Mouse (Mus musculus) intestine, embryonic 16.5 days (tissue): ENCODE results near the gene Nav3. TPM values are rescaled to one million over a fixed set of nuclear protein-coding genes. Genes with fewer than 3 reads are reported as not detected.

Experiments used
- ATAC-seq: fragments of 200-750 bp; cut with Nextera tagmentation; 2 replicates; pipeline ENCODE4 v1.8.0; 2017; ENCODE audit warnings: moderate TSS enrichment, moderate library complexity
- H3K27ac ChIP-seq: fragments of 300-500 bp; sonication (generic); 2 replicates; pipeline ENCODE4 v1.5.1; 2014; ENCODE audit warnings: mild to moderate bottlenecking, low read length
- H3K27me3 ChIP-seq: fragments of 300-500 bp; sonication (generic); replicated peaks from 2 replicates; pipeline ENCODE4 v1.6.1; 2014; ENCODE audit warnings: low read length, control low read depth, mixed read lengths; ENCODE audit not compliant: control insufficient read depth, insufficient read depth
- H3K36me3 ChIP-seq: fragments of 300-500 bp; sonication (generic); 2 replicates; pipeline ENCODE4 v1.6.1; 2014; ENCODE audit warnings: low read length, control low read depth; ENCODE audit not compliant: control insufficient read depth, insufficient read depth
- H3K4me1 ChIP-seq: fragments of 300-500 bp; sonication (generic); 2 replicates; pipeline ENCODE4 v1.6.1; 2014; ENCODE audit warnings: low read length, control low read depth, mixed read lengths; ENCODE audit not compliant: control insufficient read depth, insufficient read depth
- H3K4me2 ChIP-seq: fragments of 300-500 bp; sonication (generic); 2 replicates; pipeline ENCODE4 v1.6.1; 2014; ENCODE audit warnings: low read depth, low read length, control low read depth
- H3K4me3 ChIP-seq: fragments of 300-500 bp; sonication (generic); 2 replicates; pipeline ENCODE4 v1.5.1; 2014; ENCODE audit warnings: mild to moderate bottlenecking, low read length
- H3K9ac ChIP-seq: fragments of 300-500 bp; sonication (generic); 2 replicates; pipeline ENCODE4 v1.6.1; 2014; ENCODE audit warnings: low read depth, low read length
- H3K9me3 ChIP-seq: fragments of 300-500 bp; sonication (generic); 2 replicates; pipeline ENCODE4 v1.6.1; 2016; ENCODE audit warnings: low read length, control low read depth; ENCODE audit not compliant: control insufficient read depth
- WGBS: fragments of 180-500 bp; shearing (Covaris S2); extraction: QIAGEN DNeasy Blood & Tissue Kit; methylation state at CpG from one replicate; pipeline ENCODE4 v1.1.7; 2014; 5-methylcytosine and 5-hydroxymethylcytosine counted together
- polyA plus RNA-seq: library from polyadenylated mRNA; unstranded; fragments of >200 nt; fragmentation: Nextera tagmentation; extraction: Ambion mirVana; gene quantifications from 2 replicates; pipeline ENCODE4 v1.2.1, GENCODE M21; 2015

Gene Nav3
- polyA plus RNA-seq, 1 experiment from 2014 or later, result 0.75 TPM

- WGBS, result 67% methylated on average over 5 of the region's 5 CpGs
- H3K9ac ChIP-seq, result no peak overlapping the region
- no peak overlapping the region for H3K27ac ChIP-seq
- H3K4me1 ChIP-seq, result no peaks in the 10 kb centered on the region
- no peaks in the 10 kb centered on the region for H3K36me3 ChIP-seq
- no peak overlapping the region for H3K4me2 ChIP-seq
- ATAC-seq, result no peak
- no peaks in the 10 kb centered on the region for H3K9me3 ChIP-seq
- H3K27me3 ChIP-seq, result no peaks in the 10 kb centered on the region
- no peak overlapping the region for H3K4me3 ChIP-seq
These were observed 461.7 kb downstream of the Nav3 start for GRCm38 (mm10) chr10:109994302-109994701.

- no peaks in the 10 kb centered on the region for H3K9me3 ChIP-seq
- no peak overlapping the region for H3K27ac ChIP-seq
- H3K36me3 ChIP-seq, result no peaks in the 10 kb centered on the region
- no peaks in the 10 kb centered on the region for H3K27me3 ChIP-seq
- 78% methylated on average over 8 of the region's 8 CpGs for WGBS
- ATAC-seq, result no peak
- H3K4me2 ChIP-seq, result no peak overlapping the region
- H3K4me1 ChIP-seq, result no peaks in the 10 kb centered on the region
- no peak overlapping the region for H3K4me3 ChIP-seq
- no peak overlapping the region for H3K9ac ChIP-seq
These were observed 470.0 kb downstream of the Nav3 start for GRCm38 (mm10) chr10:109985824-109986485.

- WGBS, result 86% methylated on average over 8 of the region's 8 CpGs
- no peak for ATAC-seq
- H3K27ac ChIP-seq, result no peak overlapping the region
- no peak overlapping the region for H3K4me2 ChIP-seq
- H3K36me3 ChIP-seq, result no peaks in the 10 kb centered on the region
- H3K9me3 ChIP-seq, result no peaks in the 10 kb centered on the region
- H3K4me1 ChIP-seq, result no peaks in the 10 kb centered on the region; the same call in 1 of the 2 replicates
- no peaks in the 10 kb centered on the region for H3K27me3 ChIP-seq
- H3K4me3 ChIP-seq, result no peak overlapping the region
- H3K9ac ChIP-seq, result no peak overlapping the region
These were observed 479.7 kb downstream of the Nav3 start for GRCm38 (mm10) chr10:109976351-109976750.

GRCm38 (mm10) chr10:109974177-109974576, 481.8 kb downstream of the Nav3 start:
- Histone ChIP-seq H3K9ac (no peak overlapping the region), H3K4me3 (no peak overlapping the region), H3K27ac (no peak overlapping the region), H3K9me3 (no peaks in the 10 kb centered on the region), H3K36me3 (no peaks in the 10 kb centered on the region), H3K27me3 (no peaks in the 10 kb centered on the region), H3K4me2 (no peak overlapping the region), H3K4me1 (no peaks in the 10 kb centered on the region; the same call in 1 of the 2 replicates)
- ATAC-seq, result no peak
- WGBS, result 76% methylated on average over 4 of the region's 4 CpGs

- Histone ChIP-seq H3K4me2 (no peak overlapping the region), H3K9me3 (no peaks in the 10 kb centered on the region), H3K27ac (no peak overlapping the region), H3K4me1 (no peaks in the 10 kb centered on the region; the same call in 1 of the 2 replicates), H3K9ac (no peak overlapping the region), H3K27me3 (no peaks in the 10 kb centered on the region), H3K4me3 (no peak overlapping the region), H3K36me3 (no peaks in the 10 kb centered on the region)
- peak; percentile 99 for ATAC-seq
- 33% methylated on average over 3 of the region's 3 CpGs for WGBS
These were observed 482.5 kb downstream of the Nav3 start for GRCm38 (mm10) chr10:109973483-109973882.

- no peak overlapping the region for H3K4me3 ChIP-seq
- H3K27me3 ChIP-seq, result no peaks in the 10 kb centered on the region
- WGBS, result 67% methylated on average over 3 of the region's 3 CpGs
- no peaks in the 10 kb centered on the region for H3K4me1 ChIP-seq
- no peak overlapping the region for H3K9ac ChIP-seq
- no peak overlapping the region for H3K4me2 ChIP-seq
- no peak for ATAC-seq
- no peak overlapping the region for H3K27ac ChIP-seq
- no peaks in the 10 kb centered on the region for H3K9me3 ChIP-seq
- H3K36me3 ChIP-seq, result no peaks in the 10 kb centered on the region
These were observed 505.7 kb downstream of the Nav3 start for GRCm38 (mm10) chr10:109950296-109950695.

GRCm38 (mm10) chr10:109929319-109929622, 526.7 kb downstream of the Nav3 start:
- H3K27ac ChIP-seq, result no peak overlapping the region
- no peak overlapping the region for H3K4me3 ChIP-seq
- WGBS, result 64% methylated on average over 5 of the region's 5 CpGs
- H3K27me3 ChIP-seq, result no peaks in the 10 kb centered on the region
- H3K9ac ChIP-seq, result no peak overlapping the region
- no peaks in the 10 kb centered on the region for H3K4me1 ChIP-seq
- ATAC-seq, result no peak
- H3K9me3 ChIP-seq, result no peaks in the 10 kb centered on the region
- no peaks in the 10 kb centered on the region for H3K36me3 ChIP-seq
- H3K4me2 ChIP-seq, result no peak overlapping the region

- 62% methylated on average over 8 of the region's 8 CpGs for WGBS
- Histone ChIP-seq H3K4me3 (no peak overlapping the region), H3K9ac (no peak overlapping the region), H3K9me3 (no peaks in the 10 kb centered on the region), H3K27ac (no peak overlapping the region), H3K36me3 (no peaks in the 10 kb centered on the region), H3K4me2 (no peak overlapping the region), H3K4me1 (no peaks in the 10 kb centered on the region), H3K27me3 (no peaks in the 10 kb centered on the region)
- no peak for ATAC-seq
These were observed 527.3 kb downstream of the Nav3 start for GRCm38 (mm10) chr10:109928547-109929318.

- 76% methylated on average over 3 of the region's 3 CpGs for WGBS
- Histone ChIP-seq H3K4me3 (no peak overlapping the region), H3K27ac (no peak overlapping the region), H3K9me3 (no peaks in the 10 kb centered on the region), H3K27me3 (no peaks in the 10 kb centered on the region), H3K9ac (no peak overlapping the region), H3K4me2 (no peak overlapping the region), H3K4me1 (peaks cover 3% of the 10 kb centered on the region; the same call in 1 of the 2 replicates), H3K36me3 (no peaks in the 10 kb centered on the region)
- no peak for ATAC-seq
These were observed 529.9 kb downstream of the Nav3 start for GRCm38 (mm10) chr10:109926149-109926548.
